Mouse (Mus musculus): ENCODE results near the gene Amz1. TPM values are rescaled to one million over a fixed set of nuclear protein-coding genes. Genes with fewer than 3 reads are reported as not detected.

Amz1 gene
- total and polyA plus RNA-seq, 3 experiments: 7.5 to 12.4 (median 8.3) TPM

- no peak for DNase-seq (ENCODE audit: extremely low read depth)
- no peak overlapping the region for H3K27ac ChIP-seq (ENCODE audit: insufficient read depth, low read depth)
- H3K4me3 ChIP-seq (replicated peaks in 1 of 3; ENCODE audit: low read depth in 2 of 3, low read length in 2 of 3, poor library complexity in 1 of 3): no peak overlapping the region
- TF ChIP-seq ZC3H11A (IDR thresholded peaks at IDR 0.05; ENCODE audit: low read depth, low read length) (no peak), MXI1 (IDR thresholded peaks at IDR 0.05; ENCODE audit: low read depth, low read length) (no peak), TBP (conservative IDR thresholded peaks at IDR 0.05; ENCODE audit: low read depth, low read length) (no peak), CTCF (conservative IDR thresholded peaks at IDR 0.05 in 1 of 2, IDR thresholded peaks at IDR 0.05 in 1 of 2; ENCODE audit: low read depth in 2 of 2, low read length in 2 of 2) (no peak), SMC3 (IDR thresholded peaks at IDR 0.05; ENCODE audit: low read depth, low read length) (no peak), NELFE (IDR thresholded peaks at IDR 0.05; ENCODE audit: low read depth, low read length) (no peak), CHD2 (IDR thresholded peaks at IDR 0.05; ENCODE audit: low read length) (no peak), PAX5 (IDR thresholded peaks at IDR 0.05; ENCODE audit: low read length) (no peak), MYC (IDR thresholded peaks at IDR 0.05; ENCODE audit: low read depth, low read length) (no peak), SIN3A (IDR thresholded peaks at IDR 0.05; ENCODE audit: low read length) (no peak), MAX (IDR thresholded peaks at IDR 0.05; ENCODE audit: low read length) (no peak), USF1 (IDR thresholded peaks at IDR 0.05; ENCODE audit: low read depth, low read length) (no peak), MEF2A (IDR thresholded peaks at IDR 0.05; ENCODE audit: borderline replicate concordance, low read depth, low read length) (no peak), EP300 (IDR thresholded peaks at IDR 0.05; ENCODE audit: low read length) (no peak), IRF4 (IDR thresholded peaks at IDR 0.05; ENCODE audit: low read depth, low read length) (no peak), JUN (IDR thresholded peaks at IDR 0.05; ENCODE audit: insufficient read depth, low read depth, low read length) (no peak)
- peaks cover 21 to 31% of the 10 kb centered on the region in 2 experiments for H3K4me1 ChIP-seq (ENCODE audit: control insufficient read depth in 1 of 2, insufficient read depth in 2 of 2)
- no peaks in the 10 kb centered on the region for H3K9me3 ChIP-seq (replicated peaks; ENCODE audit: low read length)
- no peaks in the 10 kb centered on the region for H3K79me2 ChIP-seq (replicated peaks; ENCODE audit: control insufficient read depth, extremely low read depth, insufficient read depth, poor library complexity, severe bottlenecking)
- in situ Hi-C loops (cut with MboI; ENCODE audit: low pct_ligation_motif_present, low pct_unique_long_range_greater_than_20kb, low sequenced_read_pairs) (no loop called here), dilution Hi-C loops (cut with MboI; ENCODE audit: extremely low pct_ligation_motif_present, extremely low pct_unique_long_range_greater_than_20kb, low sequenced_read_pairs) (no loop called here)
- no peak overlapping the region for H3K9ac ChIP-seq (ENCODE audit: insufficient read depth, low read depth)
- no peak overlapping the region for H3K4me2 ChIP-seq (ENCODE audit: insufficient read depth, low read depth, poor library complexity, severe bottlenecking)
- H3K36me3 ChIP-seq (replicated peaks in 1 of 2; ENCODE audit: control insufficient read depth in 1 of 2, insufficient read depth in 1 of 2, low read length in 1 of 2): peaks cover 0 to 3% of the 10 kb centered on the region in 2 experiments
- no peaks in the 10 kb centered on the region for H3K27me3 ChIP-seq (replicated peaks)
Observed at GRCm38 (mm10) chr5:140801782-140802181, 77.9 kb downstream of the Amz1 start.

DNA sequence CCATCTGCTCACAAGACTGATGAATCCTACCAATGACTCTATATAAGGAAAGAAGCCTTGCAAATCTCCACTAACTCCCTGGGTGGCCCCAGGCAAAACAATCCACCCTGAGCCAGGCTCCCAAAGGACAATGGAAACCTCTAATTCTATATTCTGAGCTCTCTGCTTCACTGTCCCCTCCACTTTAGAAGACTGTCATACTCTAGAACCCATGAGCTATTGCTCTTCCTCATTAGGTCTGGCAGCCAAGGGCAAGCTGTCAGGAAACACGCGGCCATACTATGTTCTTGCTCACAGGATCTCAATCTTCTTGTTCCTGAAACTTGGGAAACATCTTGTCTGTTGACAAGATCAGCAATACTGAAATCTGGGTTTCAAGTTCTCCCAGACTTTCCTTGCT lies 82.3 kb downstream of the Amz1 start:
- no peak overlapping the region for H3K9ac ChIP-seq (ENCODE audit: insufficient read depth, low read depth)
- TF ChIP-seq MAZ (IDR thresholded peaks at IDR 0.05; ENCODE audit: low read depth, low read length) (no peak), ETS1 (conservative IDR thresholded peaks at IDR 0.05; ENCODE audit: low read depth, low read length) (no peak), SMC3 (IDR thresholded peaks at IDR 0.05; ENCODE audit: low read depth, low read length) (no peak)
- H3K4me3 ChIP-seq (replicated peaks in 1 of 3; ENCODE audit: low read depth in 2 of 3, low read length in 2 of 3, poor library complexity in 1 of 3): no peak overlapping the region
- no peak for DNase-seq (ENCODE audit: extremely low read depth)
- dilution Hi-C loops (cut with MboI; ENCODE audit: extremely low pct_ligation_motif_present, extremely low pct_unique_long_range_greater_than_20kb, low sequenced_read_pairs): no loop called here
- no peaks in the 10 kb centered on the region for H3K9me3 ChIP-seq (replicated peaks; ENCODE audit: low read length)
- in situ Hi-C loops (cut with MboI; ENCODE audit: low pct_ligation_motif_present, low pct_unique_long_range_greater_than_20kb, low sequenced_read_pairs): no loop called here
- H3K27ac ChIP-seq (ENCODE audit: insufficient read depth, low read depth): no peak overlapping the region
- no peak overlapping the region for H3K4me2 ChIP-seq (ENCODE audit: insufficient read depth, low read depth, poor library complexity, severe bottlenecking)
- H3K36me3 ChIP-seq (replicated peaks in 1 of 2; ENCODE audit: control insufficient read depth in 1 of 2, insufficient read depth in 1 of 2, low read length in 1 of 2): peaks cover 0 to 2% of the 10 kb centered on the region in 2 experiments
- no peaks in the 10 kb centered on the region for H3K79me2 ChIP-seq (replicated peaks; ENCODE audit: control insufficient read depth, extremely low read depth, insufficient read depth, poor library complexity, severe bottlenecking)
- H3K4me1 ChIP-seq (ENCODE audit: control insufficient read depth in 1 of 2, insufficient read depth in 2 of 2): peaks cover 5 to 12% of the 10 kb centered on the region in 2 experiments; a peak in 3 of 4 replicates
- H3K27me3 ChIP-seq (replicated peaks): no peaks in the 10 kb centered on the region
